Mouse (Mus musculus) ovary, postnatal 36 days (tissue): Measurements from ENCODE around the gene B3gat3.
A peak's percentile ranks its signal among the peaks of the same experiment; 100 is the strongest.

Experiments used
- DNase-seq: peaks from one replicate; pipeline ENCODE4 v3.0.0; 2022; ENCODE audit warnings: low spot score, mixed read lengths

The B3gat3 gene

DNA sequence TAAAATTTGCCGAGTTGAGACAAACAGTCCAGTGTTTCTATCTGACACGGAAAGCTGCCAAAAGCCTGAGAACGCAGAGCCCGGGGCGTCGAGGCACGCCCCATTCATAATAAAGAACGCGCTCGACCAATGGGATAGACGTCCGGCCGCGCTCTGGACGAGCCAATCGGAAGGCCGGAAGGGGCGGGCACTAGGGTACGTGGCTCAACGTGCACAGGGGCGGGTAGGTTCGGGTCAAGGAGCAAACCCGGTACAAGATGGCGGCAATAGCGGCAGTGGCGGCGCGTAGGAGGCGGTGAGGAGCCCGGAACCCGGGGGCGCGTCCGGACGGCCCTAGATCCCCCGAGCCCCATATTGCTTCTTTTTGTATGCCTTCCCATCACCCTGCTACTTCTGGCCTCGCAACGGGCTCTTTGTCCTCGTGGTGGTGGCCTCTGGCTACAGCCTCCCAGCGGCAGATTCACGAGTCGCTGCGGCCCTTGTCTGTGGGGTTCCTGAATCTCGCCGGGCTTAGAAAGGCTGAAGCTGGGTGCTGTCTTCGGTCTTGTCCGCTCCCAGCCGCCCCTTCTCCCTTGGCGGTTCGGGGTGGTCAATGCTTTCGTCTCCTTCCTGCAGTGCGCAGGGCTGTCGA, 22.2 kb upstream of the B3gat3 start, which contains the start of gene Ganab:
Ganab (plus strand) TSS at position 207 of the 631 bp plus-strand sequence.
- DNase-seq: peak; percentile 95

DNA sequence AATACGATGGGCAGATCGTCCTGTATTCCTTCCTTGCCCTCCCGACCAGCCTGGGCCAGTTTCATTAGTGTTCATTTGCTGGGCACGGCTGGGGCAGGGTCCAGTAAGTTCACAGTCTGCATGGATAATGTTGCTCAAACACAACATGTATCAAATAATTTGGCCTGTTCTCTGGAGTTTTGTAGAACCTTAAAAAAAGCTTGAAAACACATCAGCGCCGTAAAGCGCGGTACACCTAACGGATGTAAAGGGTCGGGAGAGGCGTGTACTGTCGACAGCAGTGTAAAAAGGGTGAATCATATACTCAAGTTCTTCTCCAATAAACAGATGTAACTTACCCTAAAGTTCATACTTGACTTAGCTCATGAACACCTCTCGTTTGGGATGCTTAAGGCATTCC, 21.6 kb upstream of the B3gat3 start:
- DNase-seq: no peak

- no peak for DNase-seq
Measured at GRCm38 (mm10) chr19:8899079-8899478, 21.1 kb upstream of the B3gat3 start.

- DNase-seq: no peak
Measured at GRCm38 (mm10) chr19:8903412-8903811, 16.8 kb upstream of the B3gat3 start.

DNA sequence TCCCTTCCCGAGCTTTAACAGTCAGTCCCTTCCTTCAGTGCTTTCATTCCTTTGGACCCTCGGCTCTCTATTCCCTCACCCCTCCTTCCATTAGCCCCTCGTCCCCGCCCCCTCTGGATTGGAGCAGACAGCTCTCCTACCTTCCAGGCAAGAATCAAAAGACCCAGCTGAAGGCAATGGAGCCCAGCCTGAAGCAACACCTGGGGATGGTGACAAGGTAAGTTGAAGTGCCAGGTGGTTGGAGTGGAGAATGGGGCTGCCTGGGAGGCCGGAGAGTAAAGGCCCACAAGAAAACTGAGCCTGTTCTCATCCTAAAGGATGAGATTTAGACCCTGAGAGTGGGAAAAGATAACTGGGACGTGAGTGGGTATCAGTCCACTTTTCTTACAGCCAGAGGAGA, 11.6 kb upstream of the B3gat3 start:
- no peak for DNase-seq

GRCm38 (mm10) chr19:8911810-8912209, 8.4 kb upstream of the B3gat3 start:
- DNase-seq: no peak

- DNase-seq: no peak
Measured at GRCm38 (mm10) chr19:8914212-8914611, 6.0 kb upstream of the B3gat3 start.

DNA sequence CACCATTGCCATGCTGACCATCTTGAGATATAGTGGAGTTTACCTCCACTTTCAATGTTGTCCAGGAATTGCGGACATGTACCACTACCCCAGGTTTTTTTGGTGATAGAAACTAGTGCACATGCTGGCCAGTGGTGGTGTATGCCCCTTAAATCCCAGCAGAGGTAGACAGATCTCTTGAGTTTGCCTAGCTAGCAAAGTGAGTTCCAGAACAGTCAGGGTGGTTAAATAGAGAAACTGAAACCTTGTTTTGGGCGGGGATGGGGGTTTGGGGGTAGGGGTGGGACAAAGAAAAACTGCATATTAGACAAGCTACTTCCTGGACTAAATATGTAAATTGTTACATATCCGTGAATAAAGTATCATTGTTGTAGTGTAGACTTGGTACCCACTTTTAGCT, 1.2 kb upstream of the B3gat3 start:
- DNase-seq: no peak

DNA sequence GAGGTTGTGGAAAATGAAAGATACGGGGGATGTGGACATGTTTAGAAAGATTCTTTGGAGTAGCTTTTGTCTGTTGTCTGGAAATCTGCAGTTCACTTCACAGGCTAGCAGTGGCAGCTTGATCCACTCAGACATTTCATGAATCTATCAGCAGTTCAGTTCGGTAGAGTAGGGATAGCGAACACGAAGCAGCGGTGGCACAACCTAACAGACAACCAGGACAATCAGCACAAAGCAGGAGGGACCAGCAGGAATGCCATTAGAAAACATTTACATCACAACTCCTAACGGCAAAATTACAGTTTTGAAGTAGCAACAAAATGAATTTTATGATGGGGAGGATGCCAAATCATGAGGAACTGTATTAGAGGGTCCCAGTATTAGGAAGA, 496 bp upstream of the B3gat3 start:
- no peak for DNase-seq

- DNase-seq: no peak
Measured at GRCm38 (mm10) chr19:8920836-8921291, 690 bp downstream of the B3gat3 start.

DNA sequence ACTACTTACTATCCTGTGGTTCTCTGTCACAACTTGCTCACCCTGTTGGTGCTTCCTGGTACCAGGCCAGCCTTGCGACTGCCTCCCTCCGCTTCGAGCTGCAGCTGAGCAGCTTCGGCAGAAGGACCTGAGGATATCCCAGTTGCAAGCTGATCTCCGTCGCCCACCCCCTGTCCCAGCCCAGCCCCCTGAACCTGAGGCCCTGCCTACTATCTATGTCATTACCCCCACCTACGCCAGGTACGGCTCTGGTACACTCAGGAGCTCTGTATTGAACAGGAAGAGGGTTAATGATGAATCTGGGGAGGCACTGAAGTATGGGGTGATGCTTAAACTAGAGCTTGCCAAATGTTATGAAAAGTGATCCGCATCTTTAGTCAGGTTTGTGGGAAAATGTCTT, 1.6 kb downstream of the B3gat3 start:
- no peak for DNase-seq

DNA sequence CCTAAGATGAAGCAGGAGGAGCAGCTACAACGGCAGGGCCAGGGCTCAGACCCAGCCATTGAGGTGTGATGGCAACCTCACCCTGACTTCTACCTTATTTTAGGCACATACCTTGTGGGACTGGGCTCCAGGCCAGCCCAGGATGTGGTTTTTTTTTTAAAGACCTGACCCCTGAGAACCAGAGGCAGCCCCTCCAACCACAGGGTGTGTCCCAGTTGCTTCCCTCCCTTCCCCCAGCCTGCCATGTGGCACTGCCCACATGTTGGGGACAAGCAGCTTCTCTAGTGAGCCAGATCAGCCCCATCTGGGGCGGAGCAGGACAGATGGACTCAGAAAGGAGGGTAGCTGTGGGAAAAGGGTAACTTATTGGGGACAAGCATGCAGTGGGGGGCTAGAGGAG, 6.6 kb downstream of the B3gat3 start:
- no peak for DNase-seq

- DNase-seq: no peak
Measured at GRCm38 (mm10) chr19:8927891-8928525, 7.8 kb downstream of the B3gat3 start.

- no peak for DNase-seq
Measured at GRCm38 (mm10) chr19:8928689-8929223, 8.6 kb downstream of the B3gat3 start.

- DNase-seq: peak; percentile 87
Measured at GRCm38 (mm10) chr19:8929224-8930088, 9.3 kb downstream of the B3gat3 start, which contains the start of the genes Rom1 and Eml3. Gene Rom1, minus strand, starts transcription at chr19:8929356. Gene Eml3, plus strand, starts transcription at chr19:8929552.

- no peak for DNase-seq
Measured at GRCm38 (mm10) chr19:8930117-8930516, 9.9 kb downstream of the B3gat3 start.

GRCm38 (mm10) chr19:8930771-8931170, 10.6 kb downstream of the B3gat3 start:
- DNase-seq: no peak

DNA sequence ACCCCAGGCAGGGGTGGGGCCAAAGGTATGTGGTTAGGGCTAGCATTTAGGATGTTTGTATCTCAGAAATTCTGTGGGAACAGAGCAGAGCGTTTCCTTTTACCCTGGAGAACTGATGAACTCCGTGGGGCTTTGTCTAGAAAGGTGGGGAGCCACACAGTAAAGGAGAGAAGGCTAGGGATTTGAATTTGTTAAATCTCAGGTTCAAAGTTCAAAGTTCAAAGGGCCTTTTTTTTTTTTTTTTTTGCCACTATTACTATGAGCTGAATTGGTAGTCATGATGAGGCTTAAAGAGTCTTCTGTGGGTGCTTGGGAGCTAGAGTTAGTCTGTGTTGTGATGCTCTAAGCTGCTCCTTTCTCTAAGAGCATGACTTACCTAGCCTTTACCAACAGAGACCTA, 16.6 kb downstream of the B3gat3 start:
- DNase-seq: no peak

DNA sequence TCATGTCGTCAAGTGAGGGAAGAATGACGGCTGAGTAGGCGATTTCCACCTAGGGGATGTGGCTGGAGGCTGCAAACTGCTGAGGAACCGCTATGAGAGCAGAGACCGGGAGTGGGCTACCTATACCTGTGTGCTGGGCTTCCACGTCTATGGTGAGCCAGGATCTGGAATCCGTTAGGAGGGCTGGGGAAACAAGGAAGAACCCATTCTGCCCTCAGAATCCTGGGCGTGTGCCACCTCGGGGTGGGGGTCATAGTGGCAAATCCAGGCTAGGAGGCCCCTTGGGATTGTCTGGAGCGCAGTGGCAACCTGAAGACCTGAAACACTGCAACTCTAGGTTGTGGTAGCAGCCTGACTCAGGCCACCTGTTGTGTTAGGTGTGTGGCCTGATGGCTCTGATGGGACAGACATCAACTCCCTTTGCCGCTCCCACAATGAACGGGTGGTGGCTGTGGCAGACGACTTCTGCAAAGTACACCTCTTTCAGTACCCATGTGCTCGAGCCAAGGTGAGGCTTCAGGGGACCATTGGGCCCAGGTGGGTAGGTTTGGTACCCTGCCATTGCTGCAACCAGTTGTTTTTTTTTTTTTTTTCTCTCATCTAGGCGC, 20.5 kb downstream of the B3gat3 start:
- no peak for DNase-seq

- no peak for DNase-seq
Measured at GRCm38 (mm10) chr19:8941136-8941514, 21.0 kb downstream of the B3gat3 start.

DNA sequence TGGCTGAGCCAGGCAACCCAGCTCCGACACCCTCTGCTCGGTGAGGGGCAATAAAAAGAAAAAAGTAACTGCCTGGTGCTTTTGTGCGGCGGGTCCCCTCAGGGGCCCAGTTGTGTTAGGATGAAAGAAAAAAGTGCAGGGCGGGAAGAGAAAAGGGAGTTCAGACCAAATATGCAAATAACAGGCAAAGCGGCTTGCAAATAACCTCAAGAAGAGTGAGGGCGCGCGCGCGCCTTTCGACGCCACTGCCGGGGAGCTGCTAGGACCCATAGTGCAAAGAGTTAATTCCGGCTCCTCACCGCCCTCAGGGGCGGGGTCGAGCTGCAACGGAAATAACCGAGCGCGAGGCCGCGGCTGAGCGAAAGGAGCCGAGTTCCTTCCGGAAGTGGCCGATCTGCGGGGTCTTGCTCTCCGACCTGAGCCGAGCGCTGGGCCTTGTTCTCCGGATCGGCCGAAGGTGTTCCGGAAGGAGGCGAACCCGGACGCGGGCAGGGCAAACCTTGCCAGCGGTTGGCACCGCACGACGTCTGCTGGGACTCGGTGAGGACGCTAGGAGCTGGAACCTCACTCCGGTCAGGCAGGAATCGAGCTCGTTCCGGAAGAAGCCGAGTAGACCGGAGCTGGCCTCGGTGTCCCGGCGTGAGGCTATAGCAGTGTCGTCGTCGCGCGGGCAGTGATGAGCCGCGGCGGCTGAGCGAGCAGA, 21.5 kb downstream of the B3gat3 start, which contains the start of gene Mta2:
Mta2 (plus strand) TSS at position 361 of the 703 bp plus-strand sequence.
- peak; percentile 96 for DNase-seq
